8 mouse cellular contexts compared by ENCODE assay signal in genomic region chr10:95415533-95416360, GRCm38 (mm10). TPM values are rescaled to one million over a fixed set of nuclear protein-coding genes. Genes with fewer than 3 reads are reported as not detected.
DNase-seq lines count a peak whose midpoint lies in the region; ATAC-seq lines count a peak whose summit lies in the region.

No protein-coding gene starts in this region.

- H3K4me3 ChIP-seq in embryonic facial prominence, embryonic 13.5 days, result peak overlapping the region; percentile 76
- peak overlapping the region; percentile 77 for H3K4me3 ChIP-seq in heart, embryonic 12.5 days
- H3K4me3 ChIP-seq in kidney, embryonic 16.5 days (ENCODE audit: low read length), result peak overlapping the region; percentile 76
- peak overlapping the region; percentile 71 for H3K4me3 ChIP-seq in liver, embryonic 16.5 days (ENCODE audit: low read depth, low read length)

- peak overlapping the region; percentile 88 for H3K27ac ChIP-seq in embryonic facial prominence, embryonic 13.5 days
- peak overlapping the region; percentile 84 for H3K27ac ChIP-seq in heart, embryonic 12.5 days (ENCODE audit: poor library complexity, severe bottlenecking)
- H3K27ac ChIP-seq in kidney, embryonic 16.5 days (ENCODE audit: low read length), result no peak overlapping the region
- no peak overlapping the region for H3K27ac ChIP-seq in liver, embryonic 16.5 days (ENCODE audit: low read length)

- H3K4me2 ChIP-seq in embryonic facial prominence, embryonic 13.5 days, result peak overlapping the region; percentile 98
- H3K4me2 ChIP-seq in heart, embryonic 12.5 days, result peak overlapping the region; percentile 98
- H3K4me2 ChIP-seq in kidney, embryonic 16.5 days (replicated peaks; ENCODE audit: low read depth, low read length), result peak overlapping the region; percentile 97
- H3K4me2 ChIP-seq in liver, embryonic 16.5 days (ENCODE audit: low read depth, low read length), result peak overlapping the region; percentile 94

- peak overlapping the region; percentile 83 for H3K9ac ChIP-seq in embryonic facial prominence, embryonic 13.5 days
- H3K9ac ChIP-seq in heart, embryonic 12.5 days, result peak overlapping the region; percentile 83
- peak overlapping the region; percentile 81 for H3K9ac ChIP-seq in kidney, embryonic 16.5 days (replicated peaks; ENCODE audit: low read length)
- H3K9ac ChIP-seq in liver, embryonic 16.5 days (ENCODE audit: low read depth, low read length), result peak overlapping the region; percentile 72; the same call in 1 of the 2 replicates

- peaks cover 9% of the 10 kb centered on the region for H3K27me3 ChIP-seq in embryonic facial prominence, embryonic 13.5 days
- no peaks in the 10 kb centered on the region for H3K27me3 ChIP-seq in heart, embryonic 12.5 days (replicated peaks)
- H3K27me3 ChIP-seq in kidney, embryonic 16.5 days (ENCODE audit: insufficient read depth, low read length), result peaks cover 30% of the 10 kb centered on the region
- H3K27me3 ChIP-seq in liver, embryonic 16.5 days (ENCODE audit: control insufficient read depth, insufficient read depth, low read depth, low read length), result peaks cover 47% of the 10 kb centered on the region

- WGBS in embryonic facial prominence, embryonic 13.5 days, result under 1% methylated on average over 65 of the region's 65 CpGs
- under 1% methylated on average over 59 of the region's 65 CpGs for WGBS in heart, embryonic 12.5 days
- WGBS in kidney, embryonic 16.5 days, result 0% methylated on average over 60 of the region's 65 CpGs
- WGBS in liver, embryonic 16.5 days (ENCODE audit: insufficient replicate concordance), result under 1% methylated on average over 64 of the region's 65 CpGs

- peak; percentile 69 for DNase-seq in CD4-positive, CD25-positive, alpha-beta regulatory T cell, adult 2 months (ENCODE audit: low read depth, low spot score)
- peak; percentile 30 for DNase-seq in adrenal gland, adult 8-10 months
- peak; percentile 62 for DNase-seq in thymus, postnatal 14 days

- 0 out of 2 replicates have a peak, but pooled peaks cover 5% of the 10 kb centered on the region for H3K36me3 ChIP-seq in embryonic facial prominence, embryonic 13.5 days
- peaks cover 5% of the 10 kb centered on the region for H3K36me3 ChIP-seq in heart, embryonic 12.5 days
- H3K36me3 ChIP-seq in kidney, embryonic 16.5 days (ENCODE audit: insufficient read depth, low read length), result no peaks in the 10 kb centered on the region
- no peaks in the 10 kb centered on the region for H3K36me3 ChIP-seq in liver, embryonic 16.5 days (ENCODE audit: control insufficient read depth, insufficient read depth)

- peak; percentile 9; the same call in 1 of the 2 replicates for ATAC-seq in embryonic facial prominence, embryonic 13.5 days (ENCODE audit: insufficient number of reproducible peaks, insufficient read depth, low FRiP score, low TSS enrichment, low read depth)
- ATAC-seq in heart, embryonic 12.5 days (ENCODE audit: insufficient number of reproducible peaks, low FRiP score), result peak; percentile 20; the same call in 1 of the 2 replicates
- ATAC-seq in kidney, embryonic 16.5 days (ENCODE audit: low FRiP score, low TSS enrichment), result peak; percentile 21; the same call in 1 of the 2 replicates
- ATAC-seq in liver, embryonic 16.5 days (ENCODE audit: low read depth), result peak; percentile 2; the same call in 1 of the 2 replicates
- ATAC-seq in neutrophil, adult 5-6 weeks (ENCODE audit: extremely low read depth, insufficient number of reproducible peaks, low FRiP score, poor library complexity, severe bottlenecking), result 0 out of 2 replicates have a peak, but pooled peaks have one; percentile 16

- no peaks in the 10 kb centered on the region for H3K9me3 ChIP-seq in embryonic facial prominence, embryonic 13.5 days
- H3K9me3 ChIP-seq in heart, embryonic 12.5 days (replicated peaks), result no peaks in the 10 kb centered on the region
- no peaks in the 10 kb centered on the region for H3K9me3 ChIP-seq in kidney, embryonic 16.5 days (ENCODE audit: low read length)
- H3K9me3 ChIP-seq in liver, embryonic 16.5 days (replicated peaks; ENCODE audit: control insufficient read depth, low read length), result no peaks in the 10 kb centered on the region

- peaks cover 28% of the 10 kb centered on the region for H3K4me1 ChIP-seq in embryonic facial prominence, embryonic 13.5 days
- peaks cover 18% of the 10 kb centered on the region for H3K4me1 ChIP-seq in heart, embryonic 12.5 days (replicated peaks)
- peaks cover 16% of the 10 kb centered on the region for H3K4me1 ChIP-seq in kidney, embryonic 16.5 days (ENCODE audit: insufficient read depth, low read length)
- H3K4me1 ChIP-seq in liver, embryonic 16.5 days (ENCODE audit: control insufficient read depth, low read depth, low read length), result peaks cover 22% of the 10 kb centered on the region

RNA-seq across cellular contexts. Expression of gene Socs2, which starts 1.2 kb away (rescaled TPM):
- 10 to 100 TPM; 10.6 to 56.8 (median 12.6) TPM for total RNA-seq in adrenal gland, adult 8-10 months (2022)
- polyA plus RNA-seq in embryonic facial prominence, embryonic 13.5 days (2015; fragmentation: Nextera tagmentation; extraction: Ambion mirVana), result 56.2 and 69.9 TPM in 2 replicates
- polyA plus RNA-seq in heart, embryonic 12.5 days (2016; fragmentation: Nextera tagmentation; extraction: Ambion mirVana), result 47.7 and 49.0 TPM in 2 replicates
- 23.9 and 27.2 TPM in 2 replicates for polyA plus RNA-seq in kidney, embryonic 16.5 days (2015; fragmentation: Nextera tagmentation; extraction: Ambion mirVana)
- 4.0 and 5.4 TPM in 2 replicates for polyA plus RNA-seq in liver, embryonic 16.5 days (2015; fragmentation: Nextera tagmentation; extraction: Ambion mirVana)
- total RNA-seq in neutrophil, adult 5-6 weeks (2017), result 0.93 and 1.4 TPM in 2 replicates

Comparison
In these comparisons a context has a peak if more than half of its experiments do, and no peak if none do; other contexts are left out.
1. H3K27ac ChIP-seq: peak in embryonic facial prominence, embryonic 13.5 days (single experiment) and heart, embryonic 12.5 days (single experiment); none in kidney, embryonic 16.5 days (single experiment) and liver, embryonic 16.5 days (single experiment).
2. Peak in every context shown above with its lines, with median percentiles within 50 percentile points of each other: DNase-seq, ATAC-seq, H3K4me2 ChIP-seq, H3K4me3 ChIP-seq and H3K9ac ChIP-seq.